Mouse (Mus musculus) liver, embryonic 14.5 days (tissue): ENCODE results near the gene Rasa2.

Experiments used
- CTCF ChIP-seq: IDR thresholded peaks from 2 replicates; pipeline ENCODE4 v1.5.1; 2016; ENCODE audit warnings: antibody characterized with exemption, low read depth, control low read depth
- EP300 ChIP-seq: IDR thresholded peaks from 2 replicates; pipeline ENCODE4 v1.6.1; 2016; ENCODE audit warnings: antibody characterized with exemption, low read depth

DNA sequence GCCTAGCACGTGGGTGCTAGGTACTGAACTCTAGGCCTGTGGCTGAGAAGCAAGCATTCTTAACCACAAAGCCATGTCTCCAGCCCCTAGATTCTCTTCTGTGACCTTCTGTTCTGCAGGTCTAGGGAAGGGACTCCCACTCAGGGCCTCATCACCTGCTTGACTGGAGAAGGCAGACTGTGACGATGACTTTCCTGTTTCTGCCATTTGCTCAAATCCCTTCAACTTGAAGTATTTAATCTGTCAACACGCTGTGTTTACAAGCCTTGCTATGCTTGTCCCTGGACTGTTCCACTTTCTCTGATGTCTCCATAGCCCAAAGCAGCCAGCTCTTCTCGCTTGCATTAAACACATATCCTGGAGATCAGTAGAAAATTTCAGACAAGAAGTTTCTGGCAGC lies 98.9 kb downstream of the Rasa2 start:
- TF ChIP-seq CTCF = no peak
- no peak for TF ChIP-seq EP300
